Mouse (Mus musculus): ENCODE data around the gene Rapgef3. TPM values are rescaled to one million over a fixed set of nuclear protein-coding genes. Genes with fewer than 3 reads are reported as not detected.

Rapgef3 gene
- polyA plus RNA-seq, 1 experiment from 2014 or later = 1.8 TPM

DNA sequence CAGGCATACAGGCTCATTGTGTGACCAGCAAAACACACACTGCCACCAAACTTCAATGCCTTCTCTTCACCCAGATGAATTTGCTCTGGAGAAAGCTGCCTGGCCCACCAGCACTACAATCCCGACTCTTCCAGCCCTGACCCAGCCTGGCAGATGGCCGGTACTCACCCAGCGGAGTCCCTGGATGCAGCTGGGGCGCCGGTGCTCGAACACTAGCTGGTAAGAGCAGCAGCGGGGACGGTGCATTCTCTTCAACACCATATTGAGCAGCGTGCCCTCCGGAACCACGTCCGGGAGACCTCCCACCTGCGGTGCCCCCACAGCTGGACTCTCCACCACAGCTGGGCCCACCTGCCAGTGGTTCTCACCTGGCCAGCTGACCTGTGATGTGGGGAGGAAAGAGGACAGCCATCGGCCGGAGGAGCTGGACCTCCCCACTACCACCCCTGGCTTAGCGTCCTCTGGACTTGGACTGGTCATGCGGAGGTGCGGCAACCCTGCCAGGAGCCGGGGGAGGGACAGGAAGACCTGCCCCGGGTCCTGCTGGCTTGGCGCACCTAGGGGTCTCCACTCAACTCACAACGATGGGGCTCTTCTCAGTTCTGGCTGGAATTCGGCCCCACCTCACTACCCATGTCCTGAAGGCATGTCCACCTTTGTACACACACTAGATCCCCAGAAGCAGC is 1.0 kb downstream of the Rapgef3 start:
- H3K4me2 ChIP-seq = peak overlapping the region; percentile 71
- H3K4me3 ChIP-seq (replicated peaks) = peak overlapping the region; percentile 51
- DNase-seq (no peak), ATAC-seq (ENCODE audit: low read depth) (no peak)
- H3K4me1 ChIP-seq (replicated peaks) = peaks cover 16% of the 10 kb centered on the region
- 13% methylated on average over 23 of the region's 23 CpGs for WGBS (ENCODE audit: insufficient replicate concordance)
- H3K36me3 ChIP-seq = no peaks in the 10 kb centered on the region
- no peak overlapping the region for H3K9ac ChIP-seq
- H3K9me3 ChIP-seq (replicated peaks) = no peaks in the 10 kb centered on the region
- H3K27me3 ChIP-seq = peaks cover 77% of the 10 kb centered on the region
- no peak overlapping the region for H3K27ac ChIP-seq

DNA sequence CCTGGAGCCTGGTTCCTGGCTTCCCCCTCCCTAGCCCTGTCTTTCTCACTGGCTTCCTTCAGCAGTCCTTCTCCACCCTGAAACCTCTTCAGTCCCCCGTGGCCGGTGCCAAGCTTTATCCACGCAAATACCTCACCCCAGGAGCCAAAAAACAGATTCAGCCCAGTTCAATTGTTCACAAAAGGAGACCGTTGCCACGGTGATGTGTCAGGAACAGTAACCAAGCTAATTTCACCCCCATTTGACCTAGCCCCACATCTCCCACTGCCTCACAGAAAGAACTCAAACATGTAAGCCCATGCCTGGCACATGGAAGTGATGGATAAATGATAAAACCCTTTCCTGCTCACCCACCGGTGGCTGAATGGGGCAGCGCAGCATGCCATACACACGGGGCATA is 1.6 kb downstream of the Rapgef3 start:
- Histone ChIP-seq H3K4me3 (replicated peaks) (peak overlapping the region; percentile 51), H3K27me3 (peaks cover 74% of the 10 kb centered on the region), H3K4me2 (peak overlapping the region; percentile 71), H3K36me3 (no peaks in the 10 kb centered on the region), H3K4me1 (replicated peaks) (peaks cover 16% of the 10 kb centered on the region), H3K9ac (no peak overlapping the region), H3K27ac (no peak overlapping the region), H3K9me3 (replicated peaks) (no peaks in the 10 kb centered on the region)
- WGBS (ENCODE audit: insufficient replicate concordance) = 24% methylated on average over 8 of the region's 8 CpGs
- ATAC-seq (ENCODE audit: low read depth) = no peak
- DNase-seq = no peak

DNA sequence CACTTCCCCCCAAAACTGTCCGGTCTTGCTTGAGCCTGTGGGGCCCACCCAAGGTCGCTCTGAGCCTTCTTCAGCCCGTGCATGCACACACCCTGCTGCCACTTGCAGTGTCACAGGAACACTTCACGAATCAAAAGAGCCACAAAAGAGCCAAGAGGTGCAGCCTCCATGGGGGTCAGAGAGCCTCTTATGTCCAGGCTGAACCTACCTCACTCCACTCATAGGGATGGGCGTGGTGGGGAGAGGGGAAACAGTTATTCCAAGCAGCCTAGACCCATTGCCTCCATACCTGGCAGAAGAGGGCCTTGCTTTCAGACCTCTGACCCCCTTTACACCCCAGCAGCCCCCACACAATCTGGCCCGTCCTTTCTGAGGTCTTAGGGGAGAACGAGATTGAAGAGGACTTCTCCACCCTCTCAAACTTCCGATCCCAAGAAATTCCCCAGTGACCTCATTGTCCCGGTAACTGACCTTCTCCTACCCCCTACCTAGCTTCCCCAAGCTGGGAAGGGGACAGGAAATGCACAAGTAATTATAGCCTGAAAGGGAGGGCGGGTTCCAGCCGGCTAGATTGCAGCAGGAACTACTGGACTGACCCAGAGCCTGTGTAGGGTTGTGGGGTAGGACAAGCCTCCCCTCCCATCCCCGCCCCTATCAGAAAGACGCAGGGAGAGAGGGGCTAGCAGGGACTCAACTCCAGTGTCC is 2.5 kb downstream of the Rapgef3 start:
- H3K4me2 ChIP-seq = no peak overlapping the region
- no peak overlapping the region for H3K27ac ChIP-seq
- H3K4me3 ChIP-seq (replicated peaks) = no peak overlapping the region

DNA sequence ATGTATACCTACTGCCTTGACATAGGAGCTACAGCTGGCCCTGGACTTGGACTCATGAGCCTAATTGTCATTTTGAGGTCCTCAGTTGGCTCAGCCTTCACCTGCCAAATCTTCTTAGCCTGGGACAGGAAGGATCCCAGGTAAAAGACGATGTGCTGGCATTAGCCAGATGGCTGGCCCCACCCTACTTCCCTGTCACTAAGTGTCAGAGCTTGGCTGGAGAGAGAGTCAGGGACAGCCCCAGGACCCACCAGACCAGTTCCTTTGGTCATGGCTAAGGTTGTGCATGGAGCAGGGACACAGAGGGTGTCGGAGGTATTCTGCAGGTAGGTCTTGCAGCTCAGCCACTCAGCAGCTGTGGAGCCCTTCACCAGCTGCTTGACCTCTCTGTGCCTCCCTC is 3.2 kb downstream of the Rapgef3 start:
- H3K27me3 ChIP-seq = peaks cover 58% of the 10 kb centered on the region
- ATAC-seq (ENCODE audit: low read depth) = no peak
- DNase-seq = no peak
- no peak overlapping the region for H3K4me2 ChIP-seq
- H3K9ac ChIP-seq = no peak overlapping the region
- 64% methylated on average over 2 of the region's 2 CpGs for WGBS (ENCODE audit: insufficient replicate concordance)
- no peaks in the 10 kb centered on the region for H3K36me3 ChIP-seq
- H3K4me3 ChIP-seq (replicated peaks) = no peak overlapping the region
- H3K4me1 ChIP-seq (replicated peaks) = peaks cover 24% of the 10 kb centered on the region
- no peaks in the 10 kb centered on the region for H3K9me3 ChIP-seq (replicated peaks)
- H3K27ac ChIP-seq = no peak overlapping the region

More for the DNA sequence above, 2.5 kb downstream of the Rapgef3 start:
- 33% methylated on average over 13 of the region's 13 CpGs for WGBS (ENCODE audit: insufficient replicate concordance)
- ATAC-seq (ENCODE audit: low read depth) = no peak
- Histone ChIP-seq H3K9me3 (replicated peaks) (no peaks in the 10 kb centered on the region), H3K27me3 (peaks cover 64% of the 10 kb centered on the region), H3K9ac (no peak overlapping the region), H3K4me1 (replicated peaks) (peaks cover 19% of the 10 kb centered on the region), H3K36me3 (no peaks in the 10 kb centered on the region)
- DNase-seq = no peak

DNA sequence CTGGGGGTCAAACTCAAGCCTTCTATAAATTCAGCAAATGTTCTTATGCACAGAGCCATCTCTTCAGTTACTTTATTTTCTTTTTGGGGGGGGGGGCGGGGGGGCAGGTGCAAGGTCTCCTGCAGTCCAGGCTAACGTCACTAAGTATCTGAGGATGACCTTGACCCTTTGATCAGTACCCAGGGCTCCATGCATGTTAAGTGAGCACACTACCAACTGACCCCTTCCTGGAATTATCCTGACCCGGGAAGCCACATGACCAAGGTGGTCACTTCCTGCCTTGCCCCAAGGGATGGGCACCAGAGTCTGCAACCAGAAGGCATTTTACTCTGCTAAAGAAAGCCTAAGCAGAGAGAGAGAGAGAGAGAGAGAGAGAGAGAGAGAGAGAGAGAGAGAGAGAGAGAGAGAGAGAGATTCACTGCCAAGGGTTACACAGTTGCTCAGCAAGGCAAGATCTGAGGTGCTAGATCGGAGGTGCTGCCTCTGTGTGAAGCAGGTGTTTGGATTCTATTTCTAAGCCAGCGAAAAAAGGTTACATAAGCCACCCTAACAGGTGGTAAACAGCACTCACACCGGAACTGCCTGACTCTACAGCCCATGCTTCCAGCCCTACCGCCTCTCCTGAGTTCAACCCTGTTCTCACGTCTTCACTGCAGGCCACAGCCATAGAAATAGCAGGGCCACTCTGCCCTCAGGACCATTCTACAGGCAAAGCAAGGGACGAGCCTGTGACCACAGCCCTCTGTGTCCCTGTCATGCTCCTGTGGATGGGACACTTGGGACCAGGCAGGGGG is 4.3 kb downstream of the Rapgef3 start:
- Histone ChIP-seq H3K4me3 (replicated peaks) (no peak overlapping the region), H3K4me2 (no peak overlapping the region), H3K9ac (no peak overlapping the region), H3K9me3 (replicated peaks) (no peaks in the 10 kb centered on the region), H3K27me3 (peaks cover 47% of the 10 kb centered on the region), H3K36me3 (no peaks in the 10 kb centered on the region), H3K4me1 (replicated peaks) (peaks cover 24% of the 10 kb centered on the region), H3K27ac (no peak overlapping the region)
- ATAC-seq (ENCODE audit: low read depth) (no peak), DNase-seq (no peak)
- 50% methylated on average over 9 of the region's 9 CpGs for WGBS (ENCODE audit: insufficient replicate concordance)

DNA sequence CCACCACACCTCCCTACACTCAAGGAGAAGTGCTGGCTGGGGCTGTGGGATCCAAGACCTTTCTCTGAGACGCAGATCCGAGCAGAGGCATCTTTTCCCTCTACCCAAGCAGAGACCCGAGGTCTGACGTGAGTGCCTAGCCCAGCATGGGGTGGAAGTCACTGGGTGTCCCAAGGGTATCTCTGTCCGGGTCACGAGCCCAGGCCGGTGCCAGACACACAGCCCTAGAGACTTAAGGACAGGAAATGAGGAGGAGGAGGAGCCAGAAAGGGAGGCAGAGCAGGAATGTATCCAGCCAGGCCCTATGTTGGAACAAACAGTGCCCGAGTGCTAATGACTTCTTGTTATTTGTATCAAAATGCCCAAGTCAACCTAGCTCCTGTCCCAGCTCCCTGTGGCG is 5.0 kb downstream of the Rapgef3 start:
- H3K27ac ChIP-seq = no peak overlapping the region
- H3K27me3 ChIP-seq = peaks cover 40% of the 10 kb centered on the region
- H3K4me2 ChIP-seq = no peak overlapping the region
- no peak overlapping the region for H3K4me3 ChIP-seq (replicated peaks)
- WGBS (ENCODE audit: insufficient replicate concordance) = 58% methylated on average over 9 of the region's 9 CpGs
- peaks cover 20% of the 10 kb centered on the region for H3K4me1 ChIP-seq (replicated peaks)
- DNase-seq = no peak
- H3K9ac ChIP-seq = no peak overlapping the region
- ATAC-seq (ENCODE audit: low read depth) = no peak
- no peaks in the 10 kb centered on the region for H3K36me3 ChIP-seq
- no peaks in the 10 kb centered on the region for H3K9me3 ChIP-seq (replicated peaks)

DNA sequence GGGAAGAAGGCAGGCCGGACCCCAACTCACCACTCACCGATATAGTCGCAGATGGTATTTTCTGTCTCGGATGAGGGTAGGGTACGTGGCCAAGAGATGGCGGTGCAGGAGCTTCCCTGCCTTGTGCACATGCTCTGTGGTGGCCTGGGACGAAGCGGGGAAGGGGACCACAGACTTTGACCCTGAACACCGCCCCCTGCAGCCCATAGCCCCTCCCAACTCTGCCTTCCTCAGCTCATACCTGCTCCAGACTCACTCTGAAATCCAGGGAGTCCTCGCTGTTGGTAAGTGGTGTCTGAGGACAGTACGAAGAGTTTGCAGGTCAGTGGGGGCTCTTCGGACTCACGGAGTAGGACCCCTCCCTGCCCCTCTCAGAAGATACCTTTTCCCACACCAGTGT is 6.3 kb downstream of the Rapgef3 start:
- Histone ChIP-seq H3K36me3 (no peaks in the 10 kb centered on the region), H3K27ac (no peak overlapping the region), H3K4me3 (replicated peaks) (no peak overlapping the region), H3K9ac (no peak overlapping the region), H3K4me2 (peak overlapping the region; percentile 14; the same call in 1 of the 2 replicates), H3K9me3 (replicated peaks) (no peaks in the 10 kb centered on the region), H3K4me1 (replicated peaks) (peaks cover 8% of the 10 kb centered on the region; the same call in 1 of the 2 replicates), H3K27me3 (peaks cover 31% of the 10 kb centered on the region)
- no peak for DNase-seq
- ATAC-seq (ENCODE audit: low read depth) = peak; percentile 28; the same call in 1 of the 2 replicates
- WGBS (ENCODE audit: insufficient replicate concordance) = 66% methylated on average over 13 of the region's 13 CpGs

DNA sequence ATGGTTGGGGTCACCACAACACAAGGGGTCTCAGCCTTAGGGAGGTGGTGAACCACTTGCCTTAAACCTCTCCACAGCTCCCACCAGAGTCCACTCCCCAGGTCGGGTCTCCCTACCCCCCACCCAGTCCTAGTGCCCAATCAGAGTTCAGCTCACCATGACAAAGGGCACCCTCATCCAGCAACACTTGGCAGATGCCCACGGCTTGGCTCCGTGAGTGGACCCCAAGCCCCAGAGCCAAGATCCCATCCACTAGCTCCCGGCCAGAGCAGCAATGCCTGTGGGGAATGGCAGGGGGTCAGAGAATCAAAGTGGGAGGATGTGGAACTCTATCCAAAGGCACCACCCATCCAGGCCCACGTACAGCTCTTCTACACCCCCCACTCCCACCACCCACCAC is 6.8 kb downstream of the Rapgef3 start:
- WGBS (ENCODE audit: insufficient replicate concordance) = 55% methylated on average over 5 of the region's 5 CpGs
- no peak for DNase-seq
- Histone ChIP-seq H3K27ac (no peak overlapping the region), H3K36me3 (no peaks in the 10 kb centered on the region), H3K4me2 (peak overlapping the region; percentile 14; the same call in 1 of the 2 replicates), H3K9me3 (replicated peaks) (no peaks in the 10 kb centered on the region), H3K4me1 (replicated peaks) (peaks cover 8% of the 10 kb centered on the region; the same call in 1 of the 2 replicates), H3K27me3 (peaks cover 26% of the 10 kb centered on the region), H3K9ac (no peak overlapping the region), H3K4me3 (replicated peaks) (no peak overlapping the region)
- ATAC-seq (ENCODE audit: low read depth) = no peak

DNA sequence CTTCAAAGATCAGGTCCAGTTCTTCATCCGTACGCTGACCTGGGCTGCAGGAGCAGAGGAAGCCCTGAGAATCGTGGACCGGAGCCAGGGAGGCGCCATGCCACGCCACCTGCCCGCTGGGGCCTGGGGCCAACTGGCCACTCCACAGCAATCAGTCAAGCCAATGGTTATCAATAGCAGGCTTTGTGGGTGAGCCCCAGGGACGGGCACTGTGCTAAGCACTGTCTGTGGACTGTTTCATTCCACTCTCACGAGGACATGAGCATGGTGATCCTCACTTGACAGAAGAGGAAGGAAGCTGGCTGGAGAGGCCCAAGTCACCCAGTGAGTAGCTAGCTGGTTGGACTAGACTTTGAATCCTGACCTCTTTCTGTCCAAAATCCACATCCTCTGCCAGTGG is 7.8 kb downstream of the Rapgef3 start:
- WGBS (ENCODE audit: insufficient replicate concordance) = 63% methylated on average over 9 of the region's 9 CpGs
- H3K27me3 ChIP-seq = peaks cover 16% of the 10 kb centered on the region
- H3K36me3 ChIP-seq = no peaks in the 10 kb centered on the region
- H3K4me3 ChIP-seq (replicated peaks) = no peak overlapping the region
- DNase-seq (no peak), ATAC-seq (ENCODE audit: low read depth) (no peak)
- no peak overlapping the region for H3K9ac ChIP-seq
- H3K27ac ChIP-seq = no peak overlapping the region
- peaks cover 8% of the 10 kb centered on the region; the same call in 1 of the 2 replicates for H3K4me1 ChIP-seq (replicated peaks)
- no peaks in the 10 kb centered on the region for H3K9me3 ChIP-seq (replicated peaks)
- H3K4me2 ChIP-seq = no peak overlapping the region

DNA sequence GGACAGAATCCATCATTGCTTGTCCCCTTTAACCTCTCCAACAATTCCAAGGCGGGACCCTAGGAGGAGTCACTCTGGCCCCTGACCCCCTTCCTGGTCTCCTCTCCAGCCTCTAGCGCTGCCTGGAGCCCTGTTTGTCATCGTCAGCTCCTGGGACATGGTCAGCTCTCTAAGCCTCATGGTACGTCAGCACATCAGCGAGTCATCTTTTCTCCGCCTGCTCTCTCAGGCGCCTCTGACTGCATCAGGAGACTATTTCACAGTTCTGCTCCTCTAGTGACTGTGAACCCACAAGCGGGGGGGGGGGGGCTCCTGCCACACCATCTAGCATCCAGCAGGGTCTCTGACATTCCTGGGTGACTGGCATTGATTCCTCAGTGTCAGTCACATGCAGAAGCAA is 12.4 kb downstream of the Rapgef3 start:
- no peaks in the 10 kb centered on the region for H3K9me3 ChIP-seq (replicated peaks)
- peaks cover 12% of the 10 kb centered on the region for H3K4me1 ChIP-seq (replicated peaks)
- no peak overlapping the region for H3K4me2 ChIP-seq
- no peak overlapping the region for H3K27ac ChIP-seq
- H3K36me3 ChIP-seq = no peaks in the 10 kb centered on the region
- H3K4me3 ChIP-seq (replicated peaks) = no peak overlapping the region
- DNase-seq = no peak
- no peak overlapping the region for H3K9ac ChIP-seq
- H3K27me3 ChIP-seq = peaks cover 4% of the 10 kb centered on the region; the same call in 1 of the 2 replicates
- no peak; the same call in 1 of the 2 replicates for ATAC-seq (ENCODE audit: low read depth)
- WGBS (ENCODE audit: insufficient replicate concordance) = 59% methylated on average over 8 of the region's 8 CpGs

DNA sequence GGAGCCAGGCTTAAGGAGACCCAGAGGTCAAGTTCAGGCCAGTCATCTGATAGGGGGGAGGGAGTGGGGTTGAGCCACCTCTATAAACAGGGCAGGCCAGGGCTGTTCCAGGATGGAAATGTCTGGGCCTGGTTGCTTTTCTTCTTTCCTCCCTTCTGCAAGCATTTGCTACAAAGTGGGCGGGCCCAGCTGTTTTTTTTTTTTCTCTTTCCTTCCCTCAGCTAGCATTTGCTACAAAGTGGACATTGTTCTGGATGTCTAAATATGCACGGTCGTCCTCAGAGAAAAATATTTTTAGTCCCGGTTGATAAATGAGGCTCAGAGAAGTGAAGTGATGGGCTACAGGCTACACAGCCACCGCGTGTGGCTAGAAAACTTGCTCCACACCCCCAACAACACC is 13.3 kb downstream of the Rapgef3 start:
- Histone ChIP-seq H3K36me3 (no peaks in the 10 kb centered on the region), H3K4me2 (no peak overlapping the region), H3K27ac (no peak overlapping the region), H3K4me3 (replicated peaks) (no peak overlapping the region), H3K4me1 (replicated peaks) (peaks cover 8% of the 10 kb centered on the region), H3K27me3 (peaks cover 4% of the 10 kb centered on the region; the same call in 1 of the 2 replicates), H3K9me3 (replicated peaks) (no peaks in the 10 kb centered on the region), H3K9ac (no peak overlapping the region)
- WGBS (ENCODE audit: insufficient replicate concordance) = 57% methylated on average over 6 of the region's 6 CpGs
- ATAC-seq (ENCODE audit: low read depth) = no peak
- DNase-seq = no peak

All from liver, embryonic 13.5 days (tissue).